Comparison of ENCODE assay signal across 9 mouse cellular contexts in genomic region chr5:123150641-123151040, GRCm38 (mm10). TPM values are rescaled to one million over a fixed set of nuclear protein-coding genes. Genes with fewer than 3 reads are reported as not detected.
DNase-seq lines count a peak whose midpoint lies in the region; ATAC-seq and TF ChIP-seq lines count a peak whose summit lies in the region.
"Had no signal": no experiment of that assay in that cellular context is flagged by ENCODE, and none has a peak within 500 bp of the region (broad histone marks: within the 10 kb centered on the region; RNA-seq: fewer than 3 reads in every experiment).

No protein-coding gene starts in this region.

- peak overlapping the region; percentile 60 for H3K4me2 ChIP-seq in forebrain, embryonic 14.5 days (ENCODE audit: low read length)
- peak overlapping the region; percentile 88 for H3K4me2 ChIP-seq in liver, embryonic 14.5 days (ENCODE audit: low read depth)

- WGBS in forebrain, embryonic 14.5 days = 62% methylated on average over 7 of the region's 7 CpGs
- WGBS in liver, embryonic 14.5 days (ENCODE audit: insufficient replicate concordance) = 22% methylated on average over 7 of the region's 7 CpGs
- 19% methylated on average over 7 of the region's 7 CpGs for WGBS in kidney, adult 2 months

- TF ChIP-seq POLR2A in kidney, adult 2 months (IDR thresholded peaks at IDR 0.05; ENCODE audit: low read depth, low read length) = no peak

- no peak overlapping the region for H3K27ac ChIP-seq in forebrain, embryonic 14.5 days (ENCODE audit: low read depth, low read length)
- H3K27ac ChIP-seq in liver, embryonic 14.5 days = peak overlapping the region; percentile 56
- no peak overlapping the region for H3K27ac ChIP-seq in kidney, adult 2 months (ENCODE audit: insufficient read depth, low read depth, low read length)

- H3K4me1 ChIP-seq in E14TG2a.4 (replicated peaks; ENCODE audit: low read depth, low read length) = peaks cover 89% of the 10 kb centered on the region
- H3K4me1 ChIP-seq in forebrain, embryonic 14.5 days (ENCODE audit: control insufficient read depth, insufficient read depth, low read length) = peaks cover 24% of the 10 kb centered on the region
- H3K4me1 ChIP-seq in liver, embryonic 14.5 days (replicated peaks; ENCODE audit: control insufficient read depth in 2 of 2, insufficient read depth in 2 of 2, low read length in 1 of 2) = peaks cover 15 to 24% of the 10 kb centered on the region in 2 experiments
- peaks cover 15% of the 10 kb centered on the region; the same call in 1 of the 2 replicates for H3K4me1 ChIP-seq in kidney, adult 2 months (ENCODE audit: control insufficient read depth, insufficient read depth, low read length)

- H3K4me3 ChIP-seq in E14TG2a.4 (replicated peaks; ENCODE audit: low read length) = peak overlapping the region; percentile 77
- H3K4me3 ChIP-seq in forebrain, embryonic 14.5 days (ENCODE audit: low read depth, low read length) = peak overlapping the region; percentile 31
- peak overlapping the region; percentile 55 to 71; a peak in 3 of 4 replicates for H3K4me3 ChIP-seq in liver, embryonic 14.5 days (ENCODE audit: insufficient read depth in 1 of 2, low read depth in 2 of 2, low read length in 2 of 2)
- H3K4me3 ChIP-seq in kidney, adult 2 months (ENCODE audit: insufficient read depth, low read depth, low read length) = no peak overlapping the region

- ATAC-seq in forebrain, embryonic 14.5 days = no peak
- ATAC-seq in liver, embryonic 14.5 days (ENCODE audit: insufficient read depth) = no peak
- ATAC-seq in neutrophil, adult 5-6 weeks (ENCODE audit: extremely low read depth, insufficient number of reproducible peaks, low FRiP score, poor library complexity, severe bottlenecking) = peak; percentile 17; the same call in 1 of the 2 replicates

- peak overlapping the region; percentile 48 for H3K9ac ChIP-seq in forebrain, embryonic 14.5 days (ENCODE audit: low read length)
- H3K9ac ChIP-seq in liver, embryonic 14.5 days (replicated peaks) = peak overlapping the region; percentile 59

- peak; percentile 92 for DNase-seq in CD4-positive helper T cell, adult 2 months (ENCODE audit: low read depth, low spot score)
- DNase-seq in forebrain, embryonic 14.5 days (ENCODE audit: low spot score) = no peak
- DNase-seq in liver, embryonic 14.5 days (ENCODE audit: low read depth in 3 of 3, low spot score in 3 of 3) = no peak
- DNase-seq in embryo, embryonic 10.5 days (ENCODE audit: low spot score) = no peak
- DNase-seq in gastrocnemius, postnatal 14 days = no peak
- DNase-seq in kidney, adult 2 months = no peak

- intact Hi-C loops in gastrocnemius, postnatal 14 days (cut with DNase I; ENCODE audit: low total_unique reads) = loop anchor here (5.0 kb wide), 1 partner anchor 33 kb away; no protein-coding TSS in a partner anchor

- peaks cover 77% of the 10 kb centered on the region for H3K36me3 ChIP-seq in E14TG2a.4 (ENCODE audit: insufficient read depth, low read length)
- H3K36me3 ChIP-seq in forebrain, embryonic 14.5 days (ENCODE audit: control insufficient read depth, insufficient read depth, low read length) = peaks cover 84% of the 10 kb centered on the region
- H3K36me3 ChIP-seq in liver, embryonic 14.5 days (replicated peaks; ENCODE audit: control insufficient read depth, insufficient read depth, low read depth) = peaks cover 69% of the 10 kb centered on the region
- no peaks in the 10 kb centered on the region; the same call in 1 of the 2 replicates for H3K36me3 ChIP-seq in kidney, adult 2 months (ENCODE audit: control insufficient read depth, insufficient read depth, low read length)

- TF ChIP-seq CTCF in E14TG2a.4 (conservative IDR thresholded peaks at IDR 0.05; ENCODE audit: low read length) = no peak
- no peak for TF ChIP-seq CTCF in liver, embryonic 14.5 days (IDR thresholded peaks at IDR 0.05; ENCODE audit: low read depth)
- TF ChIP-seq CTCF in kidney, adult 2 months (conservative IDR thresholded peaks at IDR 0.05; ENCODE audit: insufficient read depth, insufficient read length, low read depth, low read length) = no peak

- H3K9me3 ChIP-seq in E14TG2a.4 (ENCODE audit: low read length) = no peaks in the 10 kb centered on the region
- H3K9me3 ChIP-seq in forebrain, embryonic 14.5 days (replicated peaks; ENCODE audit: control insufficient read depth, low read length) = no peaks in the 10 kb centered on the region
- H3K9me3 ChIP-seq in liver, embryonic 14.5 days (ENCODE audit: control insufficient read depth, low read length) = no peaks in the 10 kb centered on the region

- H3K27me3 ChIP-seq in E14TG2a.4 (ENCODE audit: insufficient read depth, low read length) = peaks cover 8% of the 10 kb centered on the region; the same call in 1 of the 2 replicates
- no peaks in the 10 kb centered on the region for H3K27me3 ChIP-seq in forebrain, embryonic 14.5 days (replicated peaks; ENCODE audit: control insufficient read depth, insufficient read depth, low read length)
- no peaks in the 10 kb centered on the region for H3K27me3 ChIP-seq in liver, embryonic 14.5 days (ENCODE audit: control insufficient read depth, insufficient read depth, low read length)
- H3K27me3 ChIP-seq in kidney, adult 2 months (replicated peaks; ENCODE audit: control insufficient read depth, insufficient read depth, low read length) = no peaks in the 10 kb centered on the region

- no peak for TF ChIP-seq EP300 in liver, embryonic 14.5 days (IDR thresholded peaks at IDR 0.05; ENCODE audit: low read depth)

RNA-seq across cellular contexts. Expression of gene Setd1b, which starts 8.6 kb away (rescaled TPM):
- polyA plus RNA-seq in forebrain, embryonic 14.5 days (2014; fragmentation: Nextera tagmentation; extraction: Ambion mirVana) = 8.6 and 11.6 TPM in 2 replicates
- 2.3 and 2.7 TPM in 2 replicates for polyA plus RNA-seq in liver, embryonic 14.5 days (2012; rRNA removed)
- 3.3 and 4.3 TPM in 2 replicates for polyA plus RNA-seq in liver, embryonic 14.5 days (2014; fragmentation: Nextera tagmentation; extraction: Ambion mirVana)
- 18.6 and 23.1 TPM in 2 replicates for total RNA-seq in neutrophil, adult 5-6 weeks (2017)
- total RNA-seq in gastrocnemius, postnatal 14 days (2021) = 10 to 100 TPM; 10.5 to 11.2 TPM
- 6.7 and 8.8 TPM in 2 replicates for polyA plus RNA-seq in kidney, adult 2 months (2012; rRNA removed)

RNA-seq across cellular contexts. Expression of gene Rhof, which starts 18.1 kb away (rescaled TPM):
- 6.8 and 10.5 TPM in 2 replicates for polyA plus RNA-seq in forebrain, embryonic 14.5 days (2014; fragmentation: Nextera tagmentation; extraction: Ambion mirVana)
- polyA plus RNA-seq in liver, embryonic 14.5 days (2012; rRNA removed) = 1.8 and 2.1 TPM in 2 replicates
- polyA plus RNA-seq in liver, embryonic 14.5 days (2014; fragmentation: Nextera tagmentation; extraction: Ambion mirVana) = 2.5 and 2.6 TPM in 2 replicates
- 32.0 TPM in 2 replicates for total RNA-seq in neutrophil, adult 5-6 weeks (2017)
- total RNA-seq in gastrocnemius, postnatal 14 days (2021) = under 1 TPM; 0.27 to 0.51 TPM
- 12.1 and 13.4 TPM in 2 replicates for polyA plus RNA-seq in kidney, adult 2 months (2012; rRNA removed)

RNA-seq across cellular contexts. Expression of gene Psmd9, which starts 18.6 kb away (rescaled TPM):
- 52.5 and 63.5 TPM in 2 replicates for polyA plus RNA-seq in forebrain, embryonic 14.5 days (2014; fragmentation: Nextera tagmentation; extraction: Ambion mirVana)
- polyA plus RNA-seq in liver, embryonic 14.5 days (2012; rRNA removed) = 17.4 and 26.6 TPM in 2 replicates
- polyA plus RNA-seq in liver, embryonic 14.5 days (2014; fragmentation: Nextera tagmentation; extraction: Ambion mirVana) = 51.4 and 55.1 TPM in 2 replicates
- total RNA-seq in neutrophil, adult 5-6 weeks (2017) = 14.1 and 18.6 TPM in 2 replicates
- 10 to 100 TPM; 19.2 to 19.5 TPM for total RNA-seq in gastrocnemius, postnatal 14 days (2021)
- polyA plus RNA-seq in kidney, adult 2 months (2012; rRNA removed) = 34.2 and 35.1 TPM in 2 replicates

RNA-seq across cellular contexts. Expression of gene Hpd, which starts 31.9 kb away (rescaled TPM):
- polyA plus RNA-seq in forebrain, embryonic 14.5 days (2014; fragmentation: Nextera tagmentation; extraction: Ambion mirVana) = not detected in 2 replicates
- polyA plus RNA-seq in liver, embryonic 14.5 days (2012; rRNA removed) = 28.7 and 29.2 TPM in 2 replicates
- 26.7 and 37.0 TPM in 2 replicates for polyA plus RNA-seq in liver, embryonic 14.5 days (2014; fragmentation: Nextera tagmentation; extraction: Ambion mirVana)
- total RNA-seq in neutrophil, adult 5-6 weeks (2017) = not detected in 2 replicates
- total RNA-seq in gastrocnemius, postnatal 14 days (2021) = not detected
- 418 and 439 TPM in 2 replicates for polyA plus RNA-seq in kidney, adult 2 months (2012; rRNA removed)
- total RNA-seq: heart, adult 2 months had no signal
